Mouse (Mus musculus) mammary gland, adult 2 months (tissue): Measurements from ENCODE around the gene Atp2a3. TPM values are rescaled to one million over a fixed set of nuclear protein-coding genes. Genes with fewer than 3 reads are reported as not detected.

Experiments
- polyA plus RNA-seq: library from polyadenylated mRNA; depleted of rRNA; stranded (reverse); fragments of >200 nt; gene quantifications from 2 replicates; pipeline ENCODE4 v1.2.3, GENCODE M21; 2012; ENCODE audit warnings: low replicate concordance; rRNA removed

Gene Atp2a3
- polyA plus RNA-seq = 74.7 and 118 TPM in 2 replicates

DNA sequence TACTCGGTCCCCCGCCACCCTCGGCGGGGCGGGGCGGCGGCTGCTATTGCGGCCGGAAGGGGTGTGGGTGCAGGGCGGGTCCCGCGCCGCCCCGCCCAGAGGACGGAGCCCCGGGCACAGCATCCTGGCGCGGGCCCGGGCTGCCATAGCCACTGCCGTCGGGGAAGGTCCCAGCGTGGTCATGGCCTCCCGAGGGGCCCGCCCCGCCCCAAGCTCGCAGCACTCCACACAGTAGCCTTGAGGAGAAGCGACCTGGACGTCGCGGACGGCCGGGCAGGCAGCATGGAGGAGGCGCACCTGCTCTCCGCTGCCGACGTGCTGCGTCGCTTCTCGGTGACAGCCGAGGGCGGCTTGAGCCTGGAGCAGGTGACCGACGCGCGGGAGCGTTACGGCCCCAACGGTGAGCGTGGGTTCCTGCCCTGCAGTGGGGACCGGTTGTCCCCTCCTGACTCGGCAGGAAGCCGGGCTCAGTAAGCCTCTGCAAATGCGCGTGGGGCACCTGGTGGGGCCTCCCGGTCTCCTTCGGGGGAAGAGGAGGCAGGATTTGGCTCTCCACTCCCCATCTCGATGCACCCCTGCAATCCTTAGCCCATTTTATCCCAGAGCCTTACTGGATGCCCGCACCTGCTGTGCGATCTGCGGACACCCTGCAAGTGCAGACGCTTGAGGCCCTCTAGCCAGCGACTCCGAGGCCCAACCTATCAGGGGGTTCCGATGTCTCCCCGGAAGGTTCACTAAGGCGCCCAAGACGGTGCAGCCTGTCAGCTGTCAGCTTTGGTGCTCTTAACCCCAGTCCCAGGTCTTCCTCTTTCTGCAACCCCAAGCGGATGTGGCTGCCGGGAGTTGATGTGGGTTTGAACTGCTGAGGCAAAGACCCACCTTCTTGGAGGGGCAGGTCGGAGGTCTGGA is at the start of gene Atp2a3:
Gene Atp2a3, plus strand, starts transcription at position 98 of the 909 bp plus-strand sequence.

DNA sequence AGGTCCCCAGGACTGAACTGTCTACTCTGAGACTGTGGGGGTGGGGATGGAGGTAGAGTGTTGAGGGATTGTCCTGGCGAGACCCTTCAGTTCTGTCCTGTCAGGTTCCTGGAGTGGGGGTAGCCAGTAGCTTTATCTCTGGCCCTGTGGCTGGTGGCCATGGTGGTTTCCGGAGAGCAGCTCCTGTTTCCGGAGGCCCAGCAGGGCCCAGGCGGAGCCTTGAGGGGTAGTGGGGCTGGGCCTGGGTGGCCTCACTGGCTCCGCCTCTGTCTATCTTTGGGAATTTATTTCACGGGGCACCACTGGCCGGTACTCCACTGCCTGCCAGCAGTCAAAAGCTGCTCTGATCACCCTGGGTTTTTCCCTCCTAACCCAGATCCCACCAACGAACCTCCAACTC is 37.8 kb downstream of the Atp2a3 start, which contains the start of gene P2rx1:
Gene P2rx1, plus strand, starts transcription at position 333 of the 400 bp plus-strand sequence.

DNA sequence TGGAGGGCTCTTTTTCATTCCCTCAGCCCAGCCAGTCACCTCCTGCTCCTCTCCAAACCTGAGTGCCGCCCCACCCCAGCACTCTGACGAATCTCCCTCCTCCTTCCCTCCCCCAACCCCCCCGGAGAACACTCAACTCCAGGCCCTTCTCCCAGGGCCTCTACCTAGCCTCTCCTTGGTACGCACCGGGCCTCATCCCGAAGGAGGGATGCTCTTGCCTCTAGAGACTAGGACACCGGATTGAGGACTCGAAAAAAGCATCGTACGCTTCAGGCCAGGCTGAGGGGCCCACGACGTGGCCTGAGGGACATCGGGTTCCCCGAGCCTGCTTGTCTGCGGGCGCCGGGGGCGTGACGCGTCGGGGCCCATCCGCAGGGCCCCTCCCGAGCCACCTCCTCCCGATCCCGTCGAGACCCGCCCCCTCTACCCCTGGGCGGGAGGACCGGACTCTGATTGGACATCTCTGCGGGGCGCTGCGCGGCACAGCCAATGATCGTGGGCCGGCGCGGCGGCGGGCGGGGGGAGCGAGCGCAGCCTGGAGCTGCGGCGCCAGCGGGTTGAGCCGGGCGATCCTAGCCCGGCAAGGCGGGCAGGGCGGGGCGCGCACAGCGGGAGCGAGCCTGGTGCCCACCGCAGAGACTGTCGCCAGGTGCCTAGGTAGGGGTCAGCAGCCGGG is 57.6 kb downstream of the Atp2a3 start, which contains the start of gene Camkk1:
Gene Camkk1, plus strand, starts transcription at position 538 of the 676 bp plus-strand sequence.

Other genes starting within 250 kb of the Atp2a3 start
- 5.8 and 13.3 TPM in 2 replicates for gene Cyb5d2, start 165.0 kb upstream of the Atp2a3 start, polyA plus RNA-seq
- gene Zzef1, start 164.9 kb upstream of the Atp2a3 start, polyA plus RNA-seq = 25.9 and 28.1 TPM in 2 replicates
- gene P2rx1, start 37.9 kb downstream of the Atp2a3 start, polyA plus RNA-seq = 3.0 and 4.3 TPM in 2 replicates
- 3.4 and 4.7 TPM in 2 replicates for gene Camkk1, start 57.8 kb downstream of the Atp2a3 start, polyA plus RNA-seq
- gene Ncbp3, start 86.6 kb downstream of the Atp2a3 start, polyA plus RNA-seq = 1.7 and 3.1 TPM in 2 replicates
- gene Itgae, start 129.4 kb downstream of the Atp2a3 start, polyA plus RNA-seq = 7.1 and 11.7 TPM in 2 replicates
- 0.49 and 2.0 TPM in 2 replicates for gene Haspin, start 177.1 kb downstream of the Atp2a3 start, polyA plus RNA-seq
- gene P2rx5, start 199.3 kb downstream of the Atp2a3 start, polyA plus RNA-seq = 7.5 and 13.0 TPM in 2 replicates
- gene Emc6, start 215.9 kb downstream of the Atp2a3 start, polyA plus RNA-seq = 72.3 and 114 TPM in 2 replicates
- gene Tax1bp3, start 215.9 kb downstream of the Atp2a3 start, polyA plus RNA-seq = 88.4 and 134 TPM in 2 replicates
- gene Ctns, start 237.9 kb downstream of the Atp2a3 start, polyA plus RNA-seq = 23.6 and 41.4 TPM in 2 replicates
- 13.1 and 13.7 TPM in 2 replicates for gene Shpk, start 238.3 kb downstream of the Atp2a3 start, polyA plus RNA-seq